Mouse (Mus musculus) small intestine, adult 2 months (tissue): ENCODE results near the gene 1600002K03Rik.

Experiments used
- CTCF ChIP-seq: fragments of 200-500 bp; IDR thresholded peaks from 2 replicates; pipeline ENCODE4 v1.5.1; 2012; ENCODE audit warnings: low read depth, mild to moderate bottlenecking, control low read depth, inconsistent platforms, low read length, moderate library complexity, mixed read lengths; ENCODE audit not compliant: insufficient replicate concordance, insufficient read length; ENCODE audit errors: extremely low read depth
- POLR2A ChIP-seq: fragments of 200-500 bp; IDR thresholded peaks from 2 replicates; pipeline ENCODE4 v1.6.1; 2012; ENCODE audit warnings: low read depth, mild to moderate bottlenecking, control low read depth, inconsistent platforms, low read length, moderate library complexity

- no peak for TF ChIP-seq POLR2A
- TF ChIP-seq CTCF, result no peak
Measured at GRCm38 (mm10) chr10:80196778-80197581, 24.2 kb downstream of the 1600002K03Rik start.
